Mouse (Mus musculus) hindbrain, embryonic 10.5 days (tissue): Measurements from ENCODE around the gene Bcr. TPM values are rescaled to one million over a fixed set of nuclear protein-coding genes. Genes with fewer than 3 reads are reported as not detected.

ENCODE experiments used
- DNase-seq: peaks from one replicate; pipeline ENCODE4 v3.0.0-alpha.2; 2017; ENCODE audit warnings: low spot score
- H3K27ac ChIP-seq: fragments of 300-500 bp; sonication (generic); 2 replicates; pipeline ENCODE4 v1.5.1; 2016; ENCODE audit warnings: mild to moderate bottlenecking, moderate library complexity
- H3K27me3 ChIP-seq: fragments of 300-500 bp; sonication (generic); 2 replicates; pipeline ENCODE4 v1.6.1; 2016; ENCODE audit warnings: mild to moderate bottlenecking; ENCODE audit not compliant: poor library complexity, insufficient read depth, severe bottlenecking
- H3K36me3 ChIP-seq: fragments of 300-500 bp; sonication (generic); 2 replicates; pipeline ENCODE4 v1.6.1; 2016; ENCODE audit warnings: mild to moderate bottlenecking, moderate library complexity
- H3K4me1 ChIP-seq: fragments of 300-500 bp; sonication (generic); replicated peaks from 2 replicates; pipeline ENCODE4 v1.6.1; 2016; ENCODE audit warnings: mild to moderate bottlenecking
- H3K4me3 ChIP-seq: fragments of 300-500 bp; sonication (generic); 2 replicates; pipeline ENCODE4 v1.5.1; 2016; ENCODE audit warnings: mild to moderate bottlenecking, moderate library complexity
- H3K9me3 ChIP-seq: fragments of 300-500 bp; sonication (generic); 2 replicates; pipeline ENCODE4 v1.6.1; 2016; ENCODE audit warnings: mild to moderate bottlenecking, moderate library complexity
- WGBS: fragments of 180-500 bp; shearing (Covaris S2); methylation state at CpG from one replicate; pipeline ENCODE4 v1.1.7; 2016; 5-methylcytosine and 5-hydroxymethylcytosine counted together
- polyA plus RNA-seq: library from polyadenylated mRNA; unstranded; fragments of >200 nt; fragmentation: Nextera tagmentation; extraction: Ambion mirVana; gene quantifications from 2 replicates; pipeline ENCODE4 v1.2.1, GENCODE M21; 2016

The Bcr gene
- polyA plus RNA-seq, 1 experiment from 2014 or later, result 7.8 TPM

DNA sequence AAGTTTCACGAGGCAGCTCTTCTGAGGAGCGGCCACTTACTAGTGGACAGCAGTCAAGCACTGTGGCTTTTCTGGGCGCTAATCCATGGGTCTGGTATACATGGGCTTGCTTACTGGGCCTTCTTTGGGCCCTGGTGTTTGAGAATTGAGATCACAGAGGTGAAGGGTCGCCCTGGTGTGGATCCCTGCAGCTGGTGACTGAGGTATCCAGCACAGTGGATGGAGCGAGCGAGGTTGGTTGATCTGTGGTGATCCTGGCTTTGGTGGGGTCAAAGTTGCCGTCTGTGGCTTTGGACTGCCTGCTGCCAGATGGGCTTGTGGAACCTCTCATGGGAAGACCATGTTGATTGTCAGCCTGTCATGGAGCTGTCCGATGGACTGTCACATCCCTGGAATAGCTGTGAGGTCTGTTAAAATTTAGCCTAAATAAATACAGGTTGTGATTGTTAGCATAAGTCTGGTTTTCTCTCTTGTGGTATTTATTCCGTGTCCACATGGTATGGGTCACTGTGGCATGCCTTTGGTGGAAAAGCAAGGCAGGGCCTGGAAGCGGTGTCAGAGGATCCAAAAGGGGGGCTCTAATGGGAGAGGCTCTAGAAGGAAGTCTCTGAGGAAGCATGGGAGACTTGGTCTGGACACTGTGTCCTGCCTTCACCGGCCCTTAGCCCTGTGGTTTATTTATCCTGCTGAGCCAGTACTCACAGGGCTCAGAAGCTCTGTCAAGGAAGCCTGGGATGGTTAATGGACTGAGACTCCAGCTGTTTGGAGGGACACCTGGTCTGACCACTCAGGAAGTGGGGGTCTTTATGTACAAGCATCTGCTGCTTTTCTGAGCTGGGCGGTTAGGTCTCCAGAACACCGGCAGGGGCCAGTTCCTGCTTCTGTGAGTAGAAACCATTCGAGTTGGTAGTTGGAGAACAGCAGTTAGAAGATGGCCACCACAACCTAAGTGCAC, 18.1 kb downstream of the Bcr start:
- no peak for DNase-seq
- Histone ChIP-seq H3K27ac (no peak overlapping the region), H3K27me3 (no peaks in the 10 kb centered on the region), H3K4me1 (peaks cover 34% of the 10 kb centered on the region), H3K4me3 (no peak overlapping the region), H3K9me3 (no peaks in the 10 kb centered on the region), H3K36me3 (peaks cover 19% of the 10 kb centered on the region)
- WGBS, result 81% methylated on average over 14 of the region's 14 CpGs

DNA sequence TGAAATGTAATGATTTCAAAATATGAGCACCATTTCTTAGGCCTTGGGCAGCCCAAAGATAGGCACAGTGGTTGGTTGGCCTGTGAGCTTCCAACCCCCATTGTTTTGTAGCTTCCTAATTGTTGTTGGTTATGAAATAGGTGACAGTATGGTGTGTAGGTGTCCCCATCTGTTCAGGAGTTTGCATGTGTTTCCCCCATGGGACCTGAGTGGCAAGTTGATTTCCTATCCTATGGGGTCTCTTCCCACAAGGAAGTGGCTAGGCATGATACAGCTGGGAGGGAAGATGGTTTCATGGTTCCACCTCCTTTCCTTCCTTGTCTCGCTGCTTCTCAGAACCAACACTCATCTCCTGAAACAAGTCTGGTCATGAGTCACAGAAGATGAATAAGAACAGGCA, 24.9 kb downstream of the Bcr start:
- Histone ChIP-seq H3K36me3 (peaks cover 25% of the 10 kb centered on the region), H3K27ac (no peak overlapping the region), H3K4me1 (peaks cover 10% of the 10 kb centered on the region), H3K9me3 (no peaks in the 10 kb centered on the region), H3K27me3 (peaks cover 2% of the 10 kb centered on the region; the same call in 1 of the 2 replicates), H3K4me3 (no peak overlapping the region)
- 73% methylated on average over 1 of the region's 1 CpGs for WGBS
- no peak for DNase-seq

DNA sequence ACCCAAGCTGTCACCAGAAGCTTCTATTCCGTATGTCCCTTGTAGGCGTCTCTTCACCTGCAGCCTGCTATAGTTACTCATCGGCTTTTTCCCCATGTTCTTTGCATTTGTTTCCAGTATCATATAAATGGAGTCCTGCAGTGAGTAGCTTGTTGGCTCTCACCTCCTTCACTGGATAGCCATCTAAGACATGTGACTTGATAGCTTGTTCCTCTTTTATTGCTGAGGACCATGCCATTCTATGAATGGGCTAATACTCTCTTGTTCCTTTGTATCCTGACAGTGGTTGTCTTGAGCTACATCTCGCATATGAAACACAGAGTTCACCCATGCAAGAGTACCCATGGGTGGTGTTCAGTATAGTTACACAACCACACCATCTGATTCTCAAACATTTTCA, 28.1 kb downstream of the Bcr start:
- no peak overlapping the region for H3K27ac ChIP-seq
- H3K27me3 ChIP-seq, result peaks cover 24% of the 10 kb centered on the region
- no peaks in the 10 kb centered on the region for H3K9me3 ChIP-seq
- peaks cover 14% of the 10 kb centered on the region for H3K4me1 ChIP-seq
- WGBS, result 91% methylated on average over 4 of the region's 4 CpGs
- H3K36me3 ChIP-seq, result peaks cover 21% of the 10 kb centered on the region
- H3K4me3 ChIP-seq, result no peak overlapping the region
- no peak for DNase-seq

DNA sequence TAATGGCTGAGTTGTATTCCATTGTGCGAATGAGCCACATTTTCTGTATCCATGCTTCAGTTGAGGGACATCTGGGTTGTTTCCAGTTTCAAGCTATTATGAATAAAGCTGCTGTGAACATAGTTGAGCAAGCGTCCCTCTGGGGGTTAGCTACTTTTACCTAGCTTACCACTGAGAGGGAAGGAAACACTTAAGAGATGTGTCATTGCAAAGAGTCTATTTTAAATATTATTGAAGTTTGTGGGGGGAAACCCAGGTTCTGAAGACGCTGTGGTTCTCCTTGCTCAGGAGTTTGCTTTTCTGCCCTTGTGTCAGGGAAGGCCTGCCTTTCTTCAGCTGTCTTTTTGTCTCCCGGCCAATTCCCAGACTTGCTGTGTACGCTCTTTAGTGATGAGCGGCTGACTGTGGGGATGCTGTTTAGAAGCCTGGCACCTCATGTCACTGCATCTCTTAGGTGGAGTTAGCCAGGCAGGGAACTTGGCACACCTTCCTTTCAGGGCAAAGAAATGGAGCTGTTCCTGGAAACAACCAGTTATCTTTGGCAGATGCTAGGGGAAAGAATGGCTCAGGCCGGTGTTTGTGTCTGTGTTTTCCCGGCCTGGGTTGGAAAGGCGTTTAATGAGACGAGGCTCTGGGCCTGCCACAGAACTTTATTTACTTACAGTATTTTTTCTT, 31.2 kb downstream of the Bcr start:
- WGBS, result 83% methylated on average over 10 of the region's 10 CpGs
- Histone ChIP-seq H3K4me1 (peaks cover 34% of the 10 kb centered on the region), H3K27ac (no peak overlapping the region), H3K27me3 (peaks cover 46% of the 10 kb centered on the region), H3K36me3 (peaks cover 8% of the 10 kb centered on the region; the same call in 1 of the 2 replicates), H3K9me3 (no peaks in the 10 kb centered on the region), H3K4me3 (no peak overlapping the region)
- DNase-seq, result no peak

DNA sequence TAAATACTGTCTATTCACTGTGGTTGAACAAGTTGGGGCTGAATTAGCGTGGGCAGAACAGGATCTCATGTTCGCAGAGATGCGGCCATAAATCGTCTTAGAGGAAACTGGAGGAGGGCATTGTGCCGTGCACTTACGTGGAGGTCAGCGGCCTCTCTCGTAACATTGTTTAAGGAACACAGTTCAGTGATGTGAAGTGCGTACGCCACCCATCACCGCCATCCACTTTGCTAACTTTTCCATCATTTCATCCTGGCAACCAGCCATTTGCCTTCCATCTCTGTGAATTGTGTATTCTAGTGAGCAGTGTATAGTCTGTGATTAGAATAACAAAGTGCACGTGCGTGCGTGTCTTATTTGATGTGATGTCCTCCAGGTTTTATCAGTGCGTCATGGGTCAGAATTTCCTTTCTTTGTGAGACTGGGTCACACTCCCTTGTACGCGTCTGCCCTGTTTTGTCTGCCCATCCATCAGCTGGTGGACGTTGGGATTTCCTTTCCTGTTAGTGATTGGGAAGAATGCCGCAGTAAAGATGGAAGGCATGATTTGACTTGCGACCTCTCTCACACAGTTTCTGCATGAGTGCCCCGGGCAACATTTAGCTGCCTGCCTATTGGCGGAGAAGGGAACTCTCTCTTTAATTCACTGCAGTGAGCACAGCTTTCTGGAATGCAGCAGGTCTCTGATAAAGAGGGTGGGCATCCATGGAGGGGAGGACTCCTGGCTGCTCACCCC, 33.0 kb downstream of the Bcr start:
- Histone ChIP-seq H3K4me1 (peaks cover 52% of the 10 kb centered on the region), H3K9me3 (no peaks in the 10 kb centered on the region), H3K27ac (peak overlapping the region; percentile 5; the same call in 1 of the 2 replicates), H3K4me3 (peak overlapping the region; percentile 18; the same call in 1 of the 2 replicates), H3K27me3 (peaks cover 58% of the 10 kb centered on the region), H3K36me3 (no peaks in the 10 kb centered on the region)
- DNase-seq, result peak; percentile 63
- WGBS, result 41% methylated on average over 22 of the region's 22 CpGs

DNA sequence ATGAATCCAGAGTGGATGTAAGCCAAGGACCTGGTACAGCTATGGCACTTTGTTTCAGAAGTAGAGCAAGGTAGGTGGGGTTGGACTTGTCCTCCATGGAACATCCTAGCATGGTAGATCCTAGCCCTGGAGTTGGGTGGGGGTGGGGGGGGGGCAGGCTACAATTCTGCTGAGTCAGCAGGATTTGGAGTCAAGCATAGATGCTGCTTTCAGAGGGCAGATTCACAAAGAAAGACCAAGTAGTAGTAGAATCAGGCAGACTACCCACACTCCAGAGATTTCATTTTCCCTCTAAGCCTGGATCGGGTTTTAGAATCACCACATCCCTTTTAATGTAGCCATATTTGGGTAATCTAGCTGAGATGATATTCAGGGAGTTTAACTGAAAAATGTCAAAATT, 33.9 kb downstream of the Bcr start:
- no peaks in the 10 kb centered on the region for H3K36me3 ChIP-seq
- DNase-seq, result no peak
- no peaks in the 10 kb centered on the region for H3K9me3 ChIP-seq
- H3K27ac ChIP-seq, result no peak overlapping the region
- 94% methylated on average over 1 of the region's 1 CpGs for WGBS
- H3K4me1 ChIP-seq, result peaks cover 60% of the 10 kb centered on the region
- no peak overlapping the region for H3K4me3 ChIP-seq
- peaks cover 58% of the 10 kb centered on the region for H3K27me3 ChIP-seq

DNA sequence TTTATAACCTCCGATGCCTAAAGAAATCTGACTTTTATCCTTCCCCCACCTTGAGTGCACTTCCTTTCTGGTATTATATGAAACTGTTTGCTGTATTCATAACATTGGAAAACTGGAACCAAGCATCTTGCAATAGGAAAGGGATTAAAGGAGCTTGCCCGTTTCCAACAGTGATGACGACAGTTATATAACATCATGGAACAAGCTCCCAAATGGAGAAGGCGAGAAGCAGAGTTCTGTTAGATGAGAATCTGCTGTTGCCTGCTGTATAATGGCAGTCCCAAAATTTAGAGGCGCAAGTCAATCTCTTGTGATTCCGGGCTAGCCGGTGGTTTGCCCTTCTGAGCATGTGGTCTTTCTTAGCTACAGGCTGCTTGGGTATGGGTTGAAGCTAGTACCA, 34.8 kb downstream of the Bcr start:
- 94% methylated on average over 7 of the region's 7 CpGs for WGBS
- Histone ChIP-seq H3K9me3 (no peaks in the 10 kb centered on the region), H3K36me3 (no peaks in the 10 kb centered on the region), H3K27me3 (peaks cover 65% of the 10 kb centered on the region), H3K4me3 (no peak overlapping the region), H3K4me1 (peaks cover 64% of the 10 kb centered on the region), H3K27ac (no peak overlapping the region)
- no peak for DNase-seq

DNA sequence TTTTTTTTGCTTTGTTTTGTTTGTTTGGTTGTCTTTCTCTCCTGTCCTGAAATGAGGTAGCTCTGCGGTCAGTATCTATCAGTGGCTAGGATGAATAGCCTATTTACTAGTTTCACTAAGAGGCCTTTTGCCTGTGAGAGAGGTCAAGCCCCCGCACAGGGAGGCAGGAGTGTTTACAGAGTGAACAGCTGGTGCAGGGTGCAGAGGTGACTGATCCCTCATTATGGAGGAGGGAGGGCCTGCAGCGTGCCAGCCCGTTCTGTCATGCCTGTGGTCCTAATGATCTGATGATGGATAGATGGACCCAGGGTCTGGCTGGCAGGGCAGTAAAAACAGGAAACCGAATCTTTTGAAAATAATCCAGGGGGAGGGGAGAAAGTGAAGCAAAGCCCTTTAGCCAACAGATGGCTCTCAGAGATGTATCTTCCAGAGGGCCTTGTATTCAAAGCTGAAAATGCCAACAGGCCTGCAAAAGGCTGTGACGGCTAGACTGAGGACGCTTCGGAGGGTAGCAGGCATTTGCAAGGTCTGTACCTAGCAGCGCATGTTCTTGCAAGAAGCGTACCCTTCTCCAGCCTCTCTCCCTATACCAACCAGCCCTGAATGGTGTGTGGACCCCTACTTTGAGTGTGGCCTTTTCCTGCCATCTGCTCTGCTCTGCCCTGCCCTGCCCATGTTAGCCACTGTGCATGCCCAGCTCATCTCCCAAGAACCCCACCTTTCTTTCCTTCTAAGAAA, 38.2 kb downstream of the Bcr start:
- H3K27ac ChIP-seq, result peak overlapping the region; percentile 54
- no peak overlapping the region for H3K4me3 ChIP-seq
- peaks cover 69% of the 10 kb centered on the region for H3K4me1 ChIP-seq
- peak; percentile 88 for DNase-seq
- H3K9me3 ChIP-seq, result no peaks in the 10 kb centered on the region
- H3K27me3 ChIP-seq, result peaks cover 73% of the 10 kb centered on the region
- 23% methylated on average over 10 of the region's 10 CpGs for WGBS
- no peaks in the 10 kb centered on the region for H3K36me3 ChIP-seq

DNA sequence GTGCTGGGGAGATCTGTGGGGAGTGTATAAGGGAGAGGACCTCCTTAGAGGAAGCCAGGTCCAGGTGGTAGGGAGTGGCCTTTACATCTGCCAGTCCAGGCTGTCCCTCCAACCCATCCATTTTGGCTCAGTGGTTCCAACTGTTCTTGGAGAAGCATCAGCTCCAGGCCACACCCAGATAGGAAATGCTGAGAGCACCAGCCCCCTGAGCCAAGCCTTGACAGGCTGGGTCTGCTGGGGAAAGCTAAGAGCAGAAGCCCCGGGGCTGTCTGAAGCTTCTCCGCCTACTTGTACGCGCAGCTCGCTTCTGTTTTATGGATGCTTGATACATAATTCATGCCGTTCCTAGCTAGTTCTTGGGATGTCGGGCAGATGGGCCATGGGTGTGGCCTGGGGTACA, 39.9 kb downstream of the Bcr start:
- H3K27ac ChIP-seq, result no peak overlapping the region
- H3K36me3 ChIP-seq, result no peaks in the 10 kb centered on the region
- H3K4me3 ChIP-seq, result no peak overlapping the region
- 60% methylated on average over 7 of the region's 7 CpGs for WGBS
- DNase-seq, result no peak
- peaks cover 64% of the 10 kb centered on the region for H3K27me3 ChIP-seq
- H3K9me3 ChIP-seq, result no peaks in the 10 kb centered on the region
- H3K4me1 ChIP-seq, result peaks cover 75% of the 10 kb centered on the region

DNA sequence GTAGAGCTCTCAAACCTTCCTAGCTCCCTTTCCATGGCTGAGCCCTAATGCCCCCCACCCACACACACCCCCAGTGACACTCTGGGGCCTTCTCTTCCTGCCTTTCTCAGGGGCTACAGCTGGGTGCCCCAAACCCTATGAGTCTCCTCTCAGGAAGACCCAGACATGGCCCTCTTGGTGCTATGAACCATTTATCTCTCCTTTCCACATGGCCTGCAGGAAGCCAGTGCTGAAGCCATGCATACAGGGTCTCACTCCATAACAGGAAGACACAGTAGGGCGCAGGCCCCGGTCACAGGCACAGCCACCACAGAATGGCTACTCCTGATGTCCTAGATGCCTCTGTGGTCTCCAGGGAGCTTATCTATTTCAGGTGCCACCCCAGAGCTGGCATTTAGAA, 43.1 kb downstream of the Bcr start:
- DNase-seq, result no peak
- whole genome bisulfite sequencing, result 80% methylated on average over 2 of the region's 2 CpGs
- peaks cover 61% of the 10 kb centered on the region for H3K4me1 ChIP-seq
- no peak overlapping the region for H3K27ac ChIP-seq
- H3K4me3 ChIP-seq, result no peak overlapping the region
- H3K9me3 ChIP-seq, result no peaks in the 10 kb centered on the region
- peaks cover 39% of the 10 kb centered on the region for H3K27me3 ChIP-seq
- no peaks in the 10 kb centered on the region for H3K36me3 ChIP-seq

DNA sequence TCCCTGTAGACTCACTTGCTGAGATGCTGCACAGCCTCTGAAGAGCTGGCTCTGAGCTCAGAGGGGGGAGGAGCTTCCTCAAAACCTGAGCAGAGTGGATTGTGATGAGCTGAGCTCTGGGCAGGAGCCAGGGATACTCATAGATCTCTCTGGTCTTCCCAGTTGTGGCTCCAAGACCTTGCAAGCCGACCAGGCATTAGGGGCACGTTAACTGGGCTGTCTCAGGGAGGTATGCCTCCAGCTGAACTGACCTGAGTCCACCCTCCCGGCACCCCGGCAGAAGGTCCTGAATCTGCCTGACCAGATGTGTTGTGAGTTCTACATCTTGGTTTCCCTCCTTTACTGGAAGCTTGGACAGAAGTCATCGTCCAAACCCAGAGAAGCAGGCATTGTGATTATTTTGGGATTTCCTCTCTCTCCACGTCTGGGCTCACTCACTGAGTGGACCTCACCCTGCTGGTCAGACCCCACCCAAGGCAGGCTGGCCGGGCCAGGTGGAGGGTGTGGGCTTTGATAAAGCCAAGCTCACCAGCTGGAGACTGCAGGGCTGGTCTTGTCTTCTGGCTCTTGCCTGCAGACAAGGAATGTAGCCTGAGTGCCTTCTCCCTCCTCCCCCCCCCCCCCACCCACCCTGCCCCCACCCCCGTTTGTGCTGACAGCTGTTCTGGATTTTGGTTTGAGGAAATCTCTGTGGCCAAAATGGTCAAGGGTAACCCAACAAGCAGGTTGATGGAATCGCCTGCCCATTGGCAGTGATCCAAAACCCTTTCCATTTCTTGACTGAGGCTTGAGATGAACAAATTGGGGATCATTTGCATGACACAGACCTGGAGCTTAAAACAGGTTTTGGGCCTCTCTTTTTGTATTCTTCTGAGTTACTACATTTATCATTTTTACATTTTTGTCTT, 44.1 kb downstream of the Bcr start:
- Histone ChIP-seq H3K27me3 (peaks cover 38% of the 10 kb centered on the region), H3K9me3 (no peaks in the 10 kb centered on the region), H3K4me3 (no peak overlapping the region), H3K4me1 (peaks cover 52% of the 10 kb centered on the region), H3K27ac (no peak overlapping the region), H3K36me3 (no peaks in the 10 kb centered on the region)
- DNase-seq, result no peak
- WGBS, result 71% methylated on average over 9 of the region's 9 CpGs
